Mouse (Mus musculus): Measurements from ENCODE around the gene AU022252.

DNA sequence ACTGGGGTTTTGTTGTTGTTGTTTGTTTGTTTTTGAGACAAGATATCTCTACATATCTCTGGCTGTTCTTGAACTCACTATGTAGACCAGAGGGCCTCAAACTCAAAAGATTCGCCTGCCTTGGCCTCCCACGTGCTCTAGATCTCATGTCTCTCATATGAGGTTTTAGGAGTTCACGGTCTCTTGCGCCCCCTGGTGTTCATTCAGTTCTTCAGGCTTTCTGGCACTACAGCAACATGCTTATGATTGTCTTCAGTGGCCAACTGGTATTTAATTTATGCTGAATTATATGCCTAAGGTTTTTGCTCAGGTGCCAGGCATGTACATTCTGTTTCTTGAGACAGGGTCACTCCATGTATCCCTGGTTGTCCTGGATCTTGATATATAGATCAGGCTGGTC, 64.8 kb downstream of the AU022252 start:
- TF ChIP-seq EP300 (IDR thresholded peaks at IDR 0.05; ENCODE audit: low read depth) = no peak
- peak; percentile 93 for TF ChIP-seq CTCF (IDR thresholded peaks at IDR 0.05; ENCODE audit: low read depth)
